In the genomic region with DNA sequence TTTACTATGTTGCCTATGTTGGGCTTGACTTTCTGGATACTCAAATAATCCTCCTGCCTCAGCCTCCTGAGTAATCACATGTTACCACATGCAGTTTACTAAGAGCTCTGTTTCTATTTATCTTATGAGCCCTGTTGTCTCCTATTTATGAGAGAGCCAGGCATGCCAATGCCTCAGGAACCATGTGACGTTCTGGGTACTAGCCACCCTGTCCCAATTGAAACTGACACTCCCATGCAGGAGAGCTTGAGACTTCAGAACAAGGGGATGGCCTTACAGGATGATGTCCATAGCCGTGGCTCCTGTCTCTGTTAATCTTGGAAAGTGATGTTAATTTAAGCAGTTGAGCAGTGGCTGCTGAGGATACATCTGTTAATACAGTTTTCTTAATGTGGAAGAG, we compare ENCODE assay signal across 20 mouse cellular contexts.
A peak's percentile ranks its signal among the peaks of the same experiment; 100 is the strongest.
DNase-seq lines count a peak whose midpoint lies in the region; ATAC-seq and TF ChIP-seq lines count a peak whose summit lies in the region.
"Had no signal": no experiment of that assay in that cellular context is flagged by ENCODE, and none has a peak within 500 bp of the region (broad histone marks: within the 10 kb centered on the region; RNA-seq: fewer than 3 reads in every experiment).

No protein-coding gene starts in this region.

- 30% methylated on average over 2 of the region's 2 CpGs for WGBS in heart, adult 2 months
- WGBS in heart, embryonic 13.5 days: 61% methylated on average over 2 of the region's 2 CpGs
- WGBS in heart, embryonic 15.5 days: 74% methylated on average over 2 of the region's 2 CpGs

- DNase-seq in heart, adult 2 months: no peak
- no peak for DNase-seq in heart, postnatal 14 days
- DNase-seq in heart, postnatal 25 days (ENCODE audit: low spot score): no peak
- no peak for DNase-seq in kidney, postnatal 14 days
- DNase-seq: adrenal gland, adult 2 months; adrenal gland, postnatal 25 days; cerebellum, adult 2 months; cerebellum, postnatal 14 days; forebrain, postnatal 0 days; gastrocnemius, postnatal 10 days; kidney, adult 2 months; kidney, postnatal 25 days had no signal

- TF ChIP-seq EP300 in heart, adult 2 months (IDR thresholded peaks at IDR 0.05; ENCODE audit: insufficient read depth, low read depth, low read length): 0 out of 2 replicates have a peak, but pooled peaks have one; percentile 34

- H3K4me1 ChIP-seq in heart, adult 2 months (ENCODE audit: control insufficient read depth, insufficient read depth, low read length): peaks cover 23% of the 10 kb centered on the region
- peaks cover 95% of the 10 kb centered on the region for H3K4me1 ChIP-seq in heart, embryonic 13.5 days
- H3K4me1 ChIP-seq in heart, embryonic 15.5 days (replicated peaks): peaks cover 70% of the 10 kb centered on the region
- H3K4me1 ChIP-seq: embryonic facial prominence, embryonic 13.5 days had no signal

- no peak for TF ChIP-seq CTCF in heart, adult 2 months (IDR thresholded peaks at IDR 0.05)

- no peak for ATAC-seq in heart, embryonic 13.5 days (ENCODE audit: extremely low read depth, insufficient number of reproducible peaks, low FRiP score, low TSS enrichment)
- ATAC-seq in heart, embryonic 15.5 days (replicated peaks; ENCODE audit: insufficient number of reproducible peaks, insufficient read depth, low FRiP score, low read depth): no peak
- ATAC-seq: forebrain, embryonic 13.5 days; forebrain, postnatal 0 days; hindbrain, postnatal 0 days had no signal

- peaks cover 5% of the 10 kb centered on the region for H3K79me2 ChIP-seq in heart, adult 2 months (replicated peaks; ENCODE audit: control insufficient read depth, insufficient read depth, low read length)
- peaks cover 68% of the 10 kb centered on the region for H3K79me2 ChIP-seq in myocyte (ENCODE audit: control insufficient read depth, insufficient read depth)

- no peak overlapping the region for H3ac ChIP-seq in myocyte (ENCODE audit: control insufficient read depth, insufficient read length)

- peaks cover 32% of the 10 kb centered on the region for H3K36me3 ChIP-seq in heart, adult 2 months (ENCODE audit: control insufficient read depth, insufficient read depth, low read length)
- H3K36me3 ChIP-seq in heart, embryonic 13.5 days: no peaks in the 10 kb centered on the region
- no peaks in the 10 kb centered on the region for H3K36me3 ChIP-seq in heart, embryonic 15.5 days
- H3K36me3 ChIP-seq in myocyte (ENCODE audit: control insufficient read depth, insufficient read depth): no peaks in the 10 kb centered on the region
- H3K36me3 ChIP-seq: embryonic facial prominence, embryonic 13.5 days; hindbrain, embryonic 13.5 days; kidney, embryonic 15.5 days had no signal

- peak overlapping the region; percentile 70 for H3K27ac ChIP-seq in heart, adult 2 months
- peak overlapping the region; percentile 95 for H3K27ac ChIP-seq in heart, embryonic 13.5 days (replicated peaks)
- peak overlapping the region; percentile 87 for H3K27ac ChIP-seq in heart, embryonic 15.5 days
- H3K27ac ChIP-seq: embryonic facial prominence, embryonic 13.5 days; forebrain, embryonic 13.5 days; hindbrain, embryonic 13.5 days; hindbrain, postnatal 0 days; kidney, embryonic 15.5 days had no signal

- TF ChIP-seq POLR2A in heart, adult 2 months (IDR thresholded peaks at IDR 0.05; ENCODE audit: insufficient read depth, low read depth, low read length): no peak
- TF ChIP-seq POLR2A in myocyte (IDR thresholded peaks at IDR 0.05; ENCODE audit: insufficient read length, low read depth): no peak

- intact Hi-C loops in heart, adult 2 months (cut with DNase I): no loop called here
- intact Hi-C loops in heart, postnatal 14 days (cut with DNase I): no loop called here
- intact Hi-C loops in heart, postnatal 25 days (cut with DNase I): no loop called here

- H3K9me3 ChIP-seq in heart, embryonic 13.5 days: no peaks in the 10 kb centered on the region
- H3K9me3 ChIP-seq in heart, embryonic 15.5 days (replicated peaks): no peaks in the 10 kb centered on the region
- H3K9me3 ChIP-seq: embryonic facial prominence, embryonic 13.5 days; forebrain, embryonic 13.5 days; hindbrain, embryonic 13.5 days; kidney, embryonic 15.5 days had no signal

- H3K27me3 ChIP-seq in heart, adult 2 months (ENCODE audit: control insufficient read depth, insufficient read depth, low read length): no peaks in the 10 kb centered on the region
- H3K27me3 ChIP-seq in heart, embryonic 13.5 days (replicated peaks): no peaks in the 10 kb centered on the region
- no peaks in the 10 kb centered on the region for H3K27me3 ChIP-seq in heart, embryonic 15.5 days
- H3K27me3 ChIP-seq in myocyte (ENCODE audit: control insufficient read depth, insufficient read depth, insufficient read length): no peaks in the 10 kb centered on the region
- H3K27me3 ChIP-seq: embryonic facial prominence, embryonic 13.5 days; forebrain, embryonic 13.5 days; hindbrain, embryonic 13.5 days; kidney, embryonic 15.5 days had no signal

- H3K4me3 ChIP-seq in heart, adult 2 months: no peak overlapping the region
- no peak overlapping the region for H3K4me3 ChIP-seq in heart, embryonic 13.5 days
- no peak overlapping the region for H3K4me3 ChIP-seq in heart, embryonic 15.5 days
- H3K4me3 ChIP-seq in myocyte: no peak overlapping the region
- H3K4me3 ChIP-seq: embryonic facial prominence, embryonic 13.5 days; forebrain, embryonic 13.5 days; hindbrain, embryonic 13.5 days; kidney, embryonic 15.5 days had no signal

- H3K4me2 ChIP-seq in heart, embryonic 13.5 days: no peak overlapping the region
- H3K4me2 ChIP-seq in heart, embryonic 15.5 days: no peak overlapping the region
- H3K4me2 ChIP-seq in myocyte (ENCODE audit: low read depth): peak overlapping the region; percentile 77
- H3K4me2 ChIP-seq: embryonic facial prominence, embryonic 13.5 days; forebrain, embryonic 13.5 days; hindbrain, embryonic 13.5 days; kidney, embryonic 15.5 days had no signal

- no peak overlapping the region for H3K9ac ChIP-seq in heart, adult 2 months (ENCODE audit: low read depth, low read length)
- H3K9ac ChIP-seq in heart, embryonic 13.5 days: no peak overlapping the region
- no peak overlapping the region for H3K9ac ChIP-seq in heart, embryonic 15.5 days
- H3K9ac ChIP-seq: embryonic facial prominence, embryonic 13.5 days; forebrain, embryonic 13.5 days; forebrain, postnatal 0 days; hindbrain, embryonic 13.5 days; kidney, embryonic 15.5 days had no signal

TF ChIP-seq in myocyte, 11 proteins besides CTCF, POLR2A, EP300 and RAD21:
- TF ChIP-seq REST (IDR thresholded peaks at IDR 0.05; ENCODE audit: insufficient read depth, insufficient read length) (no peak), TCF3 (IDR thresholded peaks at IDR 0.05; ENCODE audit: insufficient read length, low read depth) (no peak), MYOG (IDR thresholded peaks at IDR 0.05; ENCODE audit: control insufficient read depth in 1 of 3, insufficient read depth in 1 of 3, insufficient read length in 2 of 3, low read depth in 2 of 3) (no peak)
